Mouse (Mus musculus): ENCODE measurements around the gene Zfy1. TPM values are rescaled to one million over a fixed set of nuclear protein-coding genes. Genes with fewer than 3 reads are reported as not detected.
"Not testable (repeated sequence)": the region's sequence is repeated elsewhere in the genome, so short reads cannot be mapped to it uniquely, and the experiment has no call there.

Zfy1 gene
- polyA plus RNA-seq (2014; fragmentation: Nextera tagmentation; extraction: Ambion mirVana) = not detected in 2 replicates

- not testable (repeated sequence) for ATAC-seq (replicated peaks; ENCODE audit: low FRiP score); H3K9me3 ChIP-seq (ENCODE audit: control insufficient read depth, low read length); H3K4me1 ChIP-seq (replicated peaks; ENCODE audit: control insufficient read depth, insufficient read depth, low read length); H3K9ac ChIP-seq (ENCODE audit: low read depth, low read length); H3K27ac ChIP-seq (ENCODE audit: low read depth, low read length); H3K27me3 ChIP-seq (replicated peaks; ENCODE audit: control insufficient read depth, insufficient read depth, low read length); H3K4me3 ChIP-seq (ENCODE audit: low read depth, low read length); DNase-seq (ENCODE audit: low spot score); H3K4me2 ChIP-seq; H3K36me3 ChIP-seq (ENCODE audit: control insufficient read depth, insufficient read depth, low read length)
- 70% methylated on average over 2 of the region's 11 CpGs for WGBS
Measured at GRCm38 (mm10) chrY:797309-797708, at the start of gene Zfy1. Gene Zfy1 (minus strand): TSS chrY:797409.

- Histone ChIP-seq H3K9me3 (ENCODE audit: control insufficient read depth, low read length) (no peaks in the 10 kb centered on the region), H3K4me2 (no peak within 1 kb of the TSS), H3K9ac (ENCODE audit: low read depth, low read length) (no peak within 1 kb of the TSS), H3K4me1 (replicated peaks; ENCODE audit: control insufficient read depth, insufficient read depth, low read length) (no peaks in the 10 kb centered on the region), H3K36me3 (ENCODE audit: control insufficient read depth, insufficient read depth, low read length) (no peaks in the 10 kb centered on the region), H3K27ac (ENCODE audit: low read depth, low read length) (no peak within 1 kb of the TSS), H3K27me3 (replicated peaks; ENCODE audit: control insufficient read depth, insufficient read depth, low read length) (no peaks in the 10 kb centered on the region), H3K4me3 (ENCODE audit: low read depth, low read length) (no peak within 1 kb of the TSS)
- 84% methylated on average over 8 of the region's 15 CpGs for WGBS
- ATAC-seq (replicated peaks; ENCODE audit: low FRiP score) (no peak), DNase-seq (ENCODE audit: low spot score) (no peak)
Measured at GRCm38 (mm10) chrY:818396-818795, 21.2 kb upstream of the Zfy1 start, which contains the start of gene Uba1y. Gene Uba1y (plus strand): TSS chrY:818649.

GRCm38 (mm10) chrY:808991-809661, 11.9 kb upstream of the Zfy1 start:
- no peaks in the 10 kb centered on the region for H3K27me3 ChIP-seq (replicated peaks; ENCODE audit: control insufficient read depth, insufficient read depth, low read length)
- H3K36me3 ChIP-seq (ENCODE audit: control insufficient read depth, insufficient read depth, low read length) = no peaks in the 10 kb centered on the region
- H3K27ac ChIP-seq (ENCODE audit: low read depth, low read length) = no peak overlapping the region
- H3K9me3 ChIP-seq (ENCODE audit: control insufficient read depth, low read length) = no peaks in the 10 kb centered on the region
- no peaks in the 10 kb centered on the region for H3K4me1 ChIP-seq (replicated peaks; ENCODE audit: control insufficient read depth, insufficient read depth, low read length)
- DNase-seq (ENCODE audit: low spot score) = no peak
- no peak overlapping the region; the same call in 1 of the 2 replicates for H3K4me3 ChIP-seq (ENCODE audit: low read depth, low read length)
- 6% methylated on average over 8 of the region's 15 CpGs for WGBS
- peak; percentile 76 for ATAC-seq (replicated peaks; ENCODE audit: low FRiP score)
- H3K4me2 ChIP-seq = peak overlapping the region; percentile 37
- no peak overlapping the region for H3K9ac ChIP-seq (ENCODE audit: low read depth, low read length)

Other genes starting within 250 kb of the Zfy1 start
- gene Uba1y, start 21.2 kb upstream of the Zfy1 start, polyA plus RNA-seq (2014; fragmentation: Nextera tagmentation; extraction: Ambion mirVana) = not detected in 2 replicates
- 7.5 and 7.7 TPM in 2 replicates for gene Kdm5d, start 100.4 kb upstream of the Zfy1 start, polyA plus RNA-seq (2014; fragmentation: Nextera tagmentation; extraction: Ambion mirVana)
- 22.7 and 30.5 TPM in 2 replicates for gene Eif2s3y, start 213.1 kb upstream of the Zfy1 start, polyA plus RNA-seq (2014; fragmentation: Nextera tagmentation; extraction: Ambion mirVana)